Mouse (Mus musculus) liver, embryonic 14.5 days (tissue): Measurements from ENCODE around the gene Gria3. TPM values are rescaled to one million over a fixed set of nuclear protein-coding genes. Genes with fewer than 3 reads are reported as not detected.

Source experiments
- ATAC-seq: fragments of 200-750 bp; cut with Nextera tagmentation; 2 replicates; pipeline ENCODE4 v1.8.0; 2017; ENCODE audit warnings: moderate number of reproducible peaks, mild to moderate bottlenecking, moderate library complexity; ENCODE audit not compliant: insufficient read depth
- DNase-seq, 3 experiments: peaks; one replicate each; pipeline ENCODE4 v3.0.0-alpha.2; 2012 to 2013; ENCODE audit warnings: low read depth in 3 of 3, low spot score in 3 of 3
- H3K27ac ChIP-seq: fragments of 300-500 bp; sonication (generic); 2 replicates; pipeline ENCODE4 v1.5.1; 2014; ENCODE audit warnings: moderate library complexity, mild to moderate bottlenecking, control low read depth, inconsistent platforms
- H3K27me3 ChIP-seq: fragments of 300-500 bp; sonication (generic); 2 replicates; pipeline ENCODE4 v1.6.1; 2014; ENCODE audit warnings: mild to moderate bottlenecking, low read length, moderate library complexity; ENCODE audit not compliant: control insufficient read depth, insufficient read depth
- H3K36me3 ChIP-seq: fragments of 300-500 bp; sonication (generic); replicated peaks from 2 replicates; pipeline ENCODE4 v1.6.1; 2014; ENCODE audit warnings: low read depth; ENCODE audit not compliant: control insufficient read depth, insufficient read depth
- H3K4me1 ChIP-seq, 2 experiments: fragments of 200-500 bp in 1 of 2; fragments of 300-500 bp in 1 of 2; sonication (generic) in 1 of 2; replicated peaks; 2 replicates each; pipeline ENCODE4 v1.6.1; 2012 to 2014; ENCODE audit warnings: antibody characterized with exemption in 1 of 2, inconsistent platforms in 1 of 2, low read length in 1 of 2; ENCODE audit not compliant: control insufficient read depth in 2 of 2, insufficient read depth in 2 of 2
- H3K4me2 ChIP-seq: fragments of 300-500 bp; sonication (generic); 2 replicates; pipeline ENCODE4 v1.6.1; 2014; ENCODE audit warnings: low read depth, mild to moderate bottlenecking, control low read depth, moderate library complexity
- H3K4me3 ChIP-seq, 2 experiments: fragments of 200-500 bp in 1 of 2; fragments of 300-500 bp in 1 of 2; sonication (generic) in 1 of 2; 2 replicates each; pipeline ENCODE4 v1.5.1; 2012 to 2014; ENCODE audit warnings: low read depth in 2 of 2, low read length in 2 of 2, mild to moderate bottlenecking in 2 of 2, control low read depth in 1 of 2, inconsistent platforms in 1 of 2, moderate library complexity in 1 of 2; ENCODE audit not compliant: insufficient read depth in 1 of 2
- H3K9ac ChIP-seq: fragments of 300-500 bp; sonication (generic); replicated peaks from 2 replicates; pipeline ENCODE4 v1.6.1; 2014; ENCODE audit warnings: mild to moderate bottlenecking, control low read depth, moderate library complexity
- H3K9me3 ChIP-seq: fragments of 300-500 bp; sonication (generic); 2 replicates; pipeline ENCODE4 v1.6.1; 2016; ENCODE audit warnings: low read length, mixed read lengths; ENCODE audit not compliant: control insufficient read depth
- CTCF ChIP-seq: IDR thresholded peaks from 2 replicates; pipeline ENCODE4 v1.5.1; 2016; ENCODE audit warnings: antibody characterized with exemption, low read depth, control low read depth
- EP300 ChIP-seq: IDR thresholded peaks from 2 replicates; pipeline ENCODE4 v1.6.1; 2016; ENCODE audit warnings: antibody characterized with exemption, low read depth
- WGBS: fragments of 180-500 bp; shearing (Covaris S2); extraction: QIAGEN DNeasy Blood & Tissue Kit; methylation state at CpG from one replicate; pipeline ENCODE4 v1.1.7; 2014; ENCODE audit not compliant: insufficient replicate concordance; 5-methylcytosine and 5-hydroxymethylcytosine counted together
- microRNA-seq: library from miRNA; unstranded; fragments of <30 nt; microRNA quantifications from one replicate; pipeline ENCODE4, GENCODE M21; 2016
- polyA plus RNA-seq, 2 experiments: library from polyadenylated mRNA; depleted of rRNA in 1 of 2; stranded (reverse) in 1 of 2; unstranded in 1 of 2; fragments of >200 nt; fragmentation: Nextera tagmentation in 1 of 2; extraction: Ambion mirVana in 1 of 2; gene quantifications; 2 replicates each; pipeline versions ENCODE4 v1.2.1 to v1.2.3; 2012 to 2014

The Gria3 gene
- polyA plus RNA-seq, 2 experiments: 1.1 to 1.6 TPM

- ATAC-seq (no peak), DNase-seq (no peak)
- Histone ChIP-seq H3K36me3 (no peaks in the 10 kb centered on the region), H3K9me3 (no peaks in the 10 kb centered on the region), H3K27me3 (no peaks in the 10 kb centered on the region), H3K4me2 (no peak overlapping the region), H3K27ac (no peak overlapping the region), H3K4me3 (no peak overlapping the region), H3K4me1 (no peaks in the 10 kb centered on the region), H3K9ac (no peak overlapping the region)
- 51% methylated on average over 4 of the region's 4 CpGs for whole genome bisulfite sequencing
- TF ChIP-seq CTCF: no peak
These were observed 257.1 kb downstream of the Gria3 start for GRCm38 (mm10) chrX:41657791-41658190.

GRCm38 (mm10) chrX:41688869-41689268 lies 288.2 kb downstream of the Gria3 start:
- Histone ChIP-seq H3K4me1 (no peaks in the 10 kb centered on the region), H3K9ac (no peak overlapping the region), H3K4me3 (no peak overlapping the region), H3K27ac (no peak overlapping the region), H3K36me3 (no peaks in the 10 kb centered on the region), H3K9me3 (no peaks in the 10 kb centered on the region), H3K27me3 (no peaks in the 10 kb centered on the region), H3K4me2 (no peak overlapping the region)
- WGBS: 63% methylated on average over 2 of the region's 2 CpGs
- DNase-seq: no peak
- TF ChIP-seq CTCF (no peak), EP300 (no peak)
- no peak for ATAC-seq

GRCm38 (mm10) chrX:41692076-41692475 lies 291.4 kb downstream of the Gria3 start:
- H3K4me3 ChIP-seq: no peak overlapping the region
- no peak overlapping the region for H3K4me2 ChIP-seq
- H3K9me3 ChIP-seq: no peaks in the 10 kb centered on the region
- no peaks in the 10 kb centered on the region for H3K36me3 ChIP-seq
- no peak for DNase-seq
- WGBS: 38% methylated on average over 1 of the region's 1 CpGs
- H3K9ac ChIP-seq: no peak overlapping the region
- H3K4me1 ChIP-seq: no peaks in the 10 kb centered on the region
- H3K27me3 ChIP-seq: no peaks in the 10 kb centered on the region
- H3K27ac ChIP-seq: no peak overlapping the region
- ATAC-seq: no peak
- TF ChIP-seq CTCF: no peak
- TF ChIP-seq EP300: no peak

Small RNAs within 50 kb of the gene (microRNA-seq; reads per million reads assigned to microRNA genes)
- gene Gm22413: not detected
